ENCODE assay signal across 9 mouse cellular contexts in genomic region chrX:101334606-101335005, GRCm38 (mm10). TPM values are rescaled to one million over a fixed set of nuclear protein-coding genes. Genes with fewer than 3 reads are reported as not detected.
A peak's percentile ranks its signal among the peaks of the same experiment; 100 is the strongest.
DNase-seq lines count a peak whose midpoint lies in the region; ATAC-seq and TF ChIP-seq lines count a peak whose summit lies in the region.
"Had no signal": no experiment of that assay in that cellular context is flagged by ENCODE, and none has a peak within 500 bp of the region (broad histone marks: within the 10 kb centered on the region; RNA-seq: fewer than 3 reads in every experiment).

No protein-coding gene starts in this region.

- H3K27me3 ChIP-seq in hindbrain, embryonic 11.5 days (ENCODE audit: control insufficient read depth, insufficient read depth, low read length): no peaks in the 10 kb centered on the region
- H3K27me3 ChIP-seq in hindbrain, embryonic 13.5 days: no peaks in the 10 kb centered on the region
- H3K27me3 ChIP-seq in liver, embryonic 14.5 days (ENCODE audit: control insufficient read depth, insufficient read depth, low read length): no peaks in the 10 kb centered on the region

- H3K9me3 ChIP-seq in hindbrain, embryonic 11.5 days (ENCODE audit: control insufficient read depth, low read length): no peaks in the 10 kb centered on the region
- H3K9me3 ChIP-seq in hindbrain, embryonic 13.5 days: no peaks in the 10 kb centered on the region
- H3K9me3 ChIP-seq in ES-E14 (ENCODE audit: control insufficient read depth, insufficient read depth, low read depth, low read length): no peaks in the 10 kb centered on the region
- no peaks in the 10 kb centered on the region for H3K9me3 ChIP-seq in liver, embryonic 14.5 days (ENCODE audit: control insufficient read depth, low read length)

- WGBS in hindbrain, embryonic 11.5 days: 95% methylated on average over 5 of the region's 5 CpGs
- WGBS in hindbrain, embryonic 13.5 days: 89% methylated on average over 5 of the region's 5 CpGs
- WGBS in liver, embryonic 14.5 days (ENCODE audit: insufficient replicate concordance): 70% methylated on average over 5 of the region's 5 CpGs

- intact Hi-C loops in left cerebral cortex, postnatal 36 days (cut with DNase I): loop anchor here (5.0 kb wide), 1 partner anchor 83 kb away; no protein-coding TSS in a partner anchor

- no peak for ATAC-seq in hindbrain, embryonic 11.5 days (ENCODE audit: low FRiP score)
- no peak for ATAC-seq in hindbrain, embryonic 13.5 days (ENCODE audit: low FRiP score)
- no peak for ATAC-seq in liver, embryonic 14.5 days (ENCODE audit: insufficient read depth)

- no peak overlapping the region for H3K27ac ChIP-seq in hindbrain, embryonic 11.5 days (ENCODE audit: low read depth, low read length)
- H3K27ac ChIP-seq in hindbrain, embryonic 13.5 days: no peak overlapping the region
- H3K27ac ChIP-seq in ES-E14 (ENCODE audit: insufficient read depth, low read depth, low read length, poor library complexity, severe bottlenecking): no peak overlapping the region
- no peak overlapping the region for H3K27ac ChIP-seq in liver, embryonic 14.5 days

- no peak overlapping the region for H3K9ac ChIP-seq in hindbrain, embryonic 11.5 days (ENCODE audit: low read depth, low read length)
- H3K9ac ChIP-seq in hindbrain, embryonic 13.5 days: no peak overlapping the region
- no peak overlapping the region for H3K9ac ChIP-seq in ES-E14 (ENCODE audit: insufficient read depth, low read depth, low read length, poor library complexity, severe bottlenecking)
- H3K9ac ChIP-seq in liver, embryonic 14.5 days (replicated peaks): no peak overlapping the region

- no peak overlapping the region for H3K4me3 ChIP-seq in hindbrain, embryonic 11.5 days (ENCODE audit: low read depth, low read length)
- H3K4me3 ChIP-seq in hindbrain, embryonic 13.5 days: no peak overlapping the region
- H3K4me3 ChIP-seq in ES-E14 (ENCODE audit: insufficient read depth in 1 of 2, low read depth in 1 of 2, low read length in 2 of 2, poor library complexity in 1 of 2, severe bottlenecking in 1 of 2): no peak overlapping the region
- no peak overlapping the region for H3K4me3 ChIP-seq in liver, embryonic 14.5 days (ENCODE audit: insufficient read depth in 1 of 2, low read depth in 2 of 2, low read length in 2 of 2)

- H3K36me3 ChIP-seq in hindbrain, embryonic 11.5 days (ENCODE audit: control insufficient read depth, insufficient read depth, low read length): no peaks in the 10 kb centered on the region
- no peaks in the 10 kb centered on the region for H3K36me3 ChIP-seq in hindbrain, embryonic 13.5 days
- no peaks in the 10 kb centered on the region for H3K36me3 ChIP-seq in ES-E14 (ENCODE audit: control insufficient read depth, insufficient read depth, low read length, poor library complexity, severe bottlenecking)
- no peaks in the 10 kb centered on the region for H3K36me3 ChIP-seq in liver, embryonic 14.5 days (replicated peaks; ENCODE audit: control insufficient read depth, insufficient read depth, low read depth)

- no peaks in the 10 kb centered on the region for H3K4me1 ChIP-seq in hindbrain, embryonic 11.5 days (replicated peaks; ENCODE audit: control insufficient read depth, insufficient read depth, low read length)
- peaks cover 6% of the 10 kb centered on the region for H3K4me1 ChIP-seq in hindbrain, embryonic 13.5 days (replicated peaks)
- peaks cover 0 to 2% of the 10 kb centered on the region in 2 experiments; a peak in 1 of 4 replicates for H3K4me1 ChIP-seq in ES-E14 (ENCODE audit: control insufficient read depth in 2 of 2, insufficient read depth in 2 of 2, low read length in 2 of 2, poor library complexity in 1 of 2)
- H3K4me1 ChIP-seq in liver, embryonic 14.5 days (replicated peaks; ENCODE audit: control insufficient read depth in 2 of 2, insufficient read depth in 2 of 2, low read length in 1 of 2): peaks cover 0 to 7% of the 10 kb centered on the region in 2 experiments; a peak in 2 of 4 replicates

- no peak overlapping the region for H3K4me2 ChIP-seq in hindbrain, embryonic 11.5 days (replicated peaks; ENCODE audit: low read depth, low read length)
- H3K4me2 ChIP-seq in hindbrain, embryonic 13.5 days: no peak overlapping the region
- H3K4me2 ChIP-seq in liver, embryonic 14.5 days (ENCODE audit: low read depth): no peak overlapping the region

- in situ Hi-C loops in ES-E14 (cut with MboI; ENCODE audit: low sequenced_read_pairs in 2 of 2, unreplicated experiment in 2 of 2): loop anchor here (10.0 to 25.0 kb wide), 2 partner anchors 197 to 200 kb away; no protein-coding TSS in a partner anchor

- peak; percentile 35 for DNase-seq in hindbrain, embryonic 11.5 days (ENCODE audit: low spot score)
- DNase-seq in 3T3-L1 (ENCODE audit: low read depth, low spot score) (peak; percentile 50), ES-E14 (ENCODE audit: low read depth, low spot score) (peak; percentile 26)
- no peak for DNase-seq in liver, embryonic 14.5 days (ENCODE audit: low read depth in 3 of 3, low spot score in 3 of 3)
- no peak for DNase-seq in ovary, adult 18-20 months (ENCODE audit: low spot score)
- DNase-seq in heart, adult 11 months: no peak
- no peak for DNase-seq in left cerebral cortex, postnatal 36 days (ENCODE audit: low spot score in 2 of 2)
- DNase-seq: gastrocnemius, postnatal 14 days had no signal

- TF ChIP-seq EP300 in liver, embryonic 14.5 days (IDR thresholded peaks at IDR 0.05; ENCODE audit: low read depth): no peak

- TF ChIP-seq CTCF in liver, embryonic 14.5 days (IDR thresholded peaks at IDR 0.05; ENCODE audit: low read depth): peak; percentile 84

TF ChIP-seq in ES-E14, 5 proteins besides CTCF, POLR2A, EP300 and RAD21:
- TF ChIP-seq ZC3H11A (IDR thresholded peaks at IDR 0.05; ENCODE audit: borderline replicate concordance, low read depth, low read length) (no peak), MAFK (IDR thresholded peaks at IDR 0.05; ENCODE audit: insufficient read depth, low read depth, low read length) (no peak)
TF ChIP-seq in ES-E14: peak in this region for 0.

RNA-seq across cellular contexts. Expression of gene Nlgn3, which starts 35.6 kb away (rescaled TPM):
- polyA plus RNA-seq in hindbrain, embryonic 11.5 days (2014; fragmentation: Nextera tagmentation; extraction: Ambion mirVana): 24.5 and 29.1 TPM in 2 replicates
- polyA plus RNA-seq in hindbrain, embryonic 13.5 days (2015; fragmentation: Nextera tagmentation; extraction: Ambion mirVana): 60.1 and 61.2 TPM in 2 replicates
- 0.13 and 2.0 TPM in 2 replicates for total RNA-seq in ES-E14 (2012; rRNA removed)
- 0.03 and 0.06 TPM in 2 replicates for polyA plus RNA-seq in liver, embryonic 14.5 days (2012; rRNA removed)
- 0.05 and 0.08 TPM in 2 replicates for polyA plus RNA-seq in liver, embryonic 14.5 days (2014; fragmentation: Nextera tagmentation; extraction: Ambion mirVana)
- total RNA-seq in left cerebral cortex, postnatal 36 days (2021): 100 to 1,000 TPM; 161 to 163 TPM

RNA-seq across cellular contexts. Expression of gene Gjb1, which starts 41.6 kb away (rescaled TPM):
- polyA plus RNA-seq in hindbrain, embryonic 11.5 days (2014; fragmentation: Nextera tagmentation; extraction: Ambion mirVana): 0.29 and 0.62 TPM in 2 replicates
- 0.58 and 1.2 TPM in 2 replicates for polyA plus RNA-seq in hindbrain, embryonic 13.5 days (2015; fragmentation: Nextera tagmentation; extraction: Ambion mirVana)
- total RNA-seq in ES-E14 (2012; rRNA removed): 6.3 and 16.9 TPM in 2 replicates
- polyA plus RNA-seq in liver, embryonic 14.5 days (2012; rRNA removed): 42.1 and 62.5 TPM in 2 replicates
- polyA plus RNA-seq in liver, embryonic 14.5 days (2014; fragmentation: Nextera tagmentation; extraction: Ambion mirVana): 52.5 and 56.6 TPM in 2 replicates
- 10 to 100 TPM in 1 of 2 experiments, 1 to 10 TPM in 1; 8.9 to 15.1 TPM for total RNA-seq in left cerebral cortex, postnatal 36 days (2021)

Comparison
In these comparisons a context has a peak if more than half of its experiments do, and no peak if none do; other contexts are left out.
1. DNase-seq: peak in hindbrain, embryonic 11.5 days (single experiment), 3T3-L1 (single experiment) and ES-E14 (single experiment); none in liver, embryonic 14.5 days (0 of 3), ovary, adult 18-20 months (single experiment), heart, adult 11 months (single experiment) and left cerebral cortex, postnatal 36 days (0 of 2).
2. RNA of gene Nlgn3, which starts 35.6 kb away (polyA plus RNA-seq): 60.1 to 61.2 TPM in hindbrain, embryonic 13.5 days and 24.5 to 29.1 TPM in hindbrain, embryonic 11.5 days; 0.03 to 0.08 TPM in liver, embryonic 14.5 days; every median in the first group is over 10 times any median in the second.
3. RNA of gene Gjb1, which starts 41.6 kb away (polyA plus RNA-seq): 42.1 to 62.5 TPM in liver, embryonic 14.5 days; 0.58 to 1.2 TPM in hindbrain, embryonic 13.5 days and 0.29 to 0.62 TPM in hindbrain, embryonic 11.5 days; every median in the first group is over 10 times any median in the second.